Mouse (Mus musculus) liver, adult (tissue): ENCODE results near the gene Nav2.

Experiments
- GATA4 ChIP-seq: IDR thresholded peaks from 2 replicates; pipeline ENCODE4 v1.6.1; 2014; ENCODE audit warnings: mild to moderate bottlenecking, low read length; ENCODE audit not compliant: insufficient replicate concordance

The Nav2 gene

GRCm38 (mm10) chr7:48910282-48910681 lies 1.8 kb downstream of the Nav2 start:
- TF ChIP-seq GATA4, result no peak

- no peak for TF ChIP-seq GATA4
Observed at GRCm38 (mm10) chr7:48911146-48911545, 2.6 kb downstream of the Nav2 start.

DNA sequence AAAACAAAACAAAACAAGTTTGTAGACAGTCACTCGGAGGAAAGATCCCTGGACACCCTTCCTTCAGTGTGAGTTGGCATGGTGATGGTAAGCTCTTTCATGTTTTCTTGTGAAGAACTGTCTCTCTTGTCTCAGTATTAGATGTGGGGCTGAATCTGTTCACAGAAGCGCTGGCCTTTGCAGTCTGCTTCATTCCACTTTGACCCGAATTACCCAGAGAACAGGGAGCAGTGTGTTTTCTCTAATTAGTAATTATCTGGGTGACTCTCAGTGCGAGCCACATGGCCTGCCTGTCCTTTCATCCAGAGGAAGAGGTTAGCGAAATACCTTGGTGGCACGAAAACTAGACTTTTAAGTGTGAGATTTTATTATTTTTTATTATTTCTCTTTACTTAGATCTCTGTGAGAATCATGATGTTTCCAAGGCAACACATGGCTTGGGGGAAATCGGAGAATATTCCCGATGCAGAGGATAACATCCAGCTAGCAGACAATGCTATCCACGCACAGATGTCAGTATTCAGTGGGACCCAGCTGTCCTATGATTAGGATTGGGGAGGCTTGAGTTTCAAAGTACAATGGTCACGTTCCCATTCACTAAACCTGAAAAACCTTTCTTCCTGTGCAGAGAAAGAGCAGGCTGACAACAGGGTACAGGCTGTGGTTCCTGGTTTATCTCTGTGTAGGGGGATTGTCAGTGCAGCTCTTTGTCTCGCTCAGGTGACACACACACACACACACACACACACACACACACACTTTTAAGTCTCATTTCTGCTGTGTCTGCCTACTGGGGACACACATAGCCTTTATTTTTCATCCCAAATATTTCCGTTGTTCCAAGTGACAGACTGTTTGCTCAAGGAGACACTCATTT lies 6.4 kb downstream of the Nav2 start:
- no peak for TF ChIP-seq GATA4

DNA sequence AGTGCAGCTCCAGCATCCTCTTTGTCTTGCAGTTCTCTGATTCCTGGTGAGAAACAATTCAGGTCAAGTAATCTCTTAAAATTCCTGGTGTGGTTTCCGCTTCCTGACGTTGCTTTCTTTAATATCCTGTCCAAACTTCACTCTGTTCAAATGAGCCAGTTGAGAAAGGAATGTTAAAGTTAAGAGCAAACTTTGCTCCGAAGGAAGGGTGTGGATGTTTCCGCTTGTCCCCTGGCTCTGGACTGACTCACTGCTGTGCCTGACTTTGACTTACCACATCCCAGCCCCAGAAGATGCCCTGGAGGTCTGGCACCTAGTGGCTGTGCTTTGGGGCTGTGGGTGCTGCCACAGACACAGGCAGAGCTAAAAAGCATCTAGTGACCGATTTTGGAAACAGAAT lies 8.9 kb downstream of the Nav2 start:
- peak; percentile 60; the same call in 1 of the 2 replicates for TF ChIP-seq GATA4

DNA sequence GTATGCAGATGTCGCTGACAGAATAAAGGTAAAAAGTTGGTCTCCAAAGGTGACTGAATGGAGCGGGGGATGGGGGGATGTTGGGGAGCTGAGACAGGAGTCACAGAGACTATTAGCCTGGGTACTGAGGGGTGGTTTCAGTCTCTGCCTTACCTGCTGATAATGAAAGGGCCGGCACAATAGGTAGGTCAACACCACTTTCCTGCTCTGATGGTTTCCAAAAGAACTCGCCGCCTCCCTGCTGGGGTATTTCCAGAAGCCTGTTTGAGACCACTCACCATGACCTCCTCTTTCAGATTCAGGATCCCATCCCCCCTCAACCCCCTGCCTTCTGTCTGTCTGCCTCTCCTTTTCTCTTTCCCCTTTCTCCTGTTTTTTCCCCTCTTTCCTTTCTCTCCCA lies 9.5 kb downstream of the Nav2 start:
- no peak for TF ChIP-seq GATA4

DNA sequence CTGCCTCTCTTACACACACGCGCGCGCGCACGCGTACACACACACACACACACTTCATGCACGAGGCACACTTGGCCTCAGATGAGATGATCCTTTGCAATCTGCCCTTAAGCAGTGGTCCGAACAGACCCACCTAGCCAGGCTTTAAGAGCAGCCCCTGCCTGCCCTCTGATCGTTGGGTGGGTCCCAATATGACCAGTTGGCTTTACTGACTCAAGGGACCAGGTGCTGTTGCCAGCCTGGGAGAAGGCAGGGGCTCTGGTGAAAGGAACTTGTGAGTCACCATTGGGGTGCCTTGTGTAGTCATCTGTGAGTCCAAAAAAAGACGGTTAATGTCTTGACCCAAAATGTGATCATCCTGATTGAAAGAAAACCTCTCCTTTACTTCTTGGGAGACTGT lies 9.9 kb downstream of the Nav2 start:
- TF ChIP-seq GATA4, result no peak

DNA sequence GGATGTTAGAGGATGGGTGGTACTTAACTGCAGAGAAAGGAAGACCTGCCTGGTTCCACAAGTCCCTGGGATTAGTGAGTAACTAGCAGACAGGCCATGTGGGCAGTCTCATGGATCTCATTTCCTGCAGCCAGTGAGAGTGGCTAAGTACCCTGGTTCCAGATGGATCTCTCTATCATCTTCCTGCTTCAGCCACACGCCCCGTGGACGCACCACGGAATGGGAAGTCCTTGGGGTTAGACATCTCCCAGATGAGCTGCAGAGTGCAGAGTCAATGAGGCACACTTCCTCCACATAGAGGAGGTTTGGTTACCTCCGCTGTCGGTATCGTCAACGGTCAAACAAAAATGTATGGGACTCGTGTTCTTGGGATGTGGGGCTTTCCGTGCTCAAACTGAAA lies 15.1 kb downstream of the Nav2 start:
- TF ChIP-seq GATA4, result no peak

GRCm38 (mm10) chr7:48925214-48925613 lies 16.7 kb downstream of the Nav2 start:
- TF ChIP-seq GATA4, result peak; percentile 81; the same call in 1 of the 2 replicates

DNA sequence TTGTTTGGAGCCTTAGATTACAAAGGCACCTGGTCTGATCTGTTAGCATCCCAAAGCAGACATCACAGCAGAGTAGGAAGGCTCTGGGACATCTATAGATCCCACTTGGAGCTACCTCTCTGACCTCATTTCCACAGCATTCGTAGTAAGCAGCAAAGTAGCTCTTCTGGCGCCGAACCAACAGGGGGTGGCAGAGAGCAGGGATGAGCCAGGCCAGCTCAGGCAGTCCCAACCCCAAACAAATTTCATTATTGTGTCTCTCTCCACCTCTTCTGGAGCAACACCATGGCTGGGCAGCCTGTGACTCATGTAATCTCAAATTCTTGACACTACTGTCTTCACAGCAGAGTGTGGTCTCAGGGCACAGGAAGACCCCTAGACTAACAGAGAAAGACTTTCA lies 19.8 kb downstream of the Nav2 start:
- no peak for TF ChIP-seq GATA4

DNA sequence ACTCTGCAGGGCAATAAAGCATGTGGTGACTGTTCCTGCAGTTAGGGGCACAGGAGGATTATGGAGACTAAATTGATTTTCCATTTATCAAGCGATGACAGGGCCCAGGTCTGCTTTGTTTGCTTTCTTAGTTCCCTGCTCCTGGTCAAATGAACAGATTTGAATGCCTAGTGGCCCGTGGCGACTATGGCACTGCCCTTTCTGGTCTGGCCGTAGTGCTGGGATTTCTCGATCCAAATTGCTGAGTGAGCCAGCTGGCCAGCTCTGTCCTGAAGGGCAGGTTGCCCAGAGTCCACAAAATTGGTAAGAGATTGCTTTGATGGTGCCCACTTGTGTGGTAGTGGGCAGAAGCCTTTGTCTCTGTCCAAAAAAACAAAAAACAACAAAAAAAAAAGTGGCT lies 21.9 kb downstream of the Nav2 start:
- TF ChIP-seq GATA4, result no peak

- TF ChIP-seq GATA4, result no peak
Observed at GRCm38 (mm10) chr7:48932138-48932537, 23.6 kb downstream of the Nav2 start.

- no peak for TF ChIP-seq GATA4
Observed at GRCm38 (mm10) chr7:48934816-48935215, 26.3 kb downstream of the Nav2 start.

DNA sequence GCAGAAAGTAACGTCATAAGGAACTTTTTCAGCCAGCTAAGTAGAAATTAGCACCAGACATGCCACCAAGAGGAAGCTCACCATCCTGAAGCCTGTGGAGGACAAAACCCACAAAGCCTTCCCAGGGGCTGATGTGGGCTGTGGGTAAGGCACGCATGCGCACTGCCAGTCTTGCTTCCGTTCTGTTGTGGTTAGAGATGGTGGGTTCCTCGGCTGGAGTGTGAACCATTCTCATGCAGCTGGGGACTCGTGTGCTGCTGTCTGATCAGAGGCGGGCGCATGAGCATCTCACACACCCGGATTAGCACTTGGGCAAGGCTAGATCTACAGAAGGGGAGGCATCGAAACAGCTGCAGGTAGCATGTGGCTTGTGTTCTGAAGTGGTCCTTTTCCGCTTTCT lies 29.0 kb downstream of the Nav2 start:
- no peak for TF ChIP-seq GATA4

GRCm38 (mm10) chr7:48938190-48938589 lies 29.7 kb downstream of the Nav2 start:
- no peak for TF ChIP-seq GATA4

GRCm38 (mm10) chr7:48948381-48949108 lies 40.0 kb downstream of the Nav2 start:
- no peak for TF ChIP-seq GATA4

GRCm38 (mm10) chr7:48954501-48954900 lies 46.0 kb downstream of the Nav2 start:
- no peak for TF ChIP-seq GATA4

GRCm38 (mm10) chr7:48958528-48959315 lies 50.2 kb downstream of the Nav2 start:
- TF ChIP-seq GATA4, result no peak
